Mouse (Mus musculus) neural tube, embryonic 12.5 days (tissue): Measurements from ENCODE around the gene Elovl7. TPM values are rescaled to one million over a fixed set of nuclear protein-coding genes. Genes with fewer than 3 reads are reported as not detected.

ENCODE experiments used
- ATAC-seq: fragments of 200-750 bp; cut with Nextera tagmentation; 2 replicates; pipeline ENCODE4 v1.8.0; 2017; ENCODE audit warnings: low read depth, mild to moderate bottlenecking, moderate TSS enrichment, moderate library complexity; ENCODE audit not compliant: low FRiP score
- H3K27ac ChIP-seq: fragments of 300-500 bp; sonication (generic); 2 replicates; pipeline ENCODE4 v1.5.1; 2016
- H3K27me3 ChIP-seq: fragments of 300-500 bp; sonication (generic); replicated peaks from 2 replicates; pipeline ENCODE4 v1.6.1; 2016; ENCODE audit warnings: mild to moderate bottlenecking
- H3K36me3 ChIP-seq: fragments of 300-500 bp; sonication (generic); 2 replicates; pipeline ENCODE4 v1.6.1; 2016; ENCODE audit warnings: mild to moderate bottlenecking
- H3K4me1 ChIP-seq: fragments of 300-500 bp; sonication (generic); 2 replicates; pipeline ENCODE4 v1.6.1; 2016
- H3K4me2 ChIP-seq: fragments of 300-500 bp; sonication (generic); replicated peaks from 2 replicates; pipeline ENCODE4 v1.6.1; 2016; ENCODE audit warnings: mild to moderate bottlenecking
- H3K4me3 ChIP-seq: fragments of 300-500 bp; sonication (generic); 2 replicates; pipeline ENCODE4 v1.5.1; 2016
- H3K9ac ChIP-seq: fragments of 300-500 bp; sonication (generic); 2 replicates; pipeline ENCODE4 v1.6.1; 2016; ENCODE audit warnings: mild to moderate bottlenecking
- H3K9me3 ChIP-seq: fragments of 300-500 bp; sonication (generic); 2 replicates; pipeline ENCODE4 v1.6.1; 2016; ENCODE audit warnings: mild to moderate bottlenecking
- WGBS: fragments of 180-500 bp; shearing (Covaris S2); methylation state at CpG from one replicate; pipeline ENCODE4 v1.1.7; 2016; 5-methylcytosine and 5-hydroxymethylcytosine counted together
- polyA plus RNA-seq: library from polyadenylated mRNA; unstranded; fragments of >200 nt; fragmentation: Nextera tagmentation; extraction: Ambion mirVana; gene quantifications from 2 replicates; pipeline ENCODE4 v1.2.1, GENCODE M21; 2016

Gene Elovl7
- polyA plus RNA-seq, 1 experiment from 2014 or later, result 1.5 TPM

- no peak overlapping the region for H3K9ac ChIP-seq
- no peaks in the 10 kb centered on the region for H3K4me1 ChIP-seq
- H3K9me3 ChIP-seq, result no peaks in the 10 kb centered on the region
- H3K4me3 ChIP-seq, result no peak overlapping the region
- H3K27ac ChIP-seq, result no peak overlapping the region
- no peaks in the 10 kb centered on the region for H3K27me3 ChIP-seq
- H3K4me2 ChIP-seq, result no peak overlapping the region
- 54% methylated on average over 3 of the region's 3 CpGs for WGBS
- no peaks in the 10 kb centered on the region for H3K36me3 ChIP-seq
- no peak for ATAC-seq
Observed at GRCm38 (mm10) chr13:108287953-108288352, 73.7 kb downstream of the Elovl7 start.

- Histone ChIP-seq H3K9me3 (no peaks in the 10 kb centered on the region), H3K4me1 (no peaks in the 10 kb centered on the region), H3K4me2 (no peak overlapping the region), H3K27me3 (no peaks in the 10 kb centered on the region), H3K4me3 (no peak overlapping the region), H3K36me3 (no peaks in the 10 kb centered on the region), H3K27ac (no peak overlapping the region), H3K9ac (no peak overlapping the region)
- no peak for ATAC-seq
- WGBS, result 84% methylated on average over 3 of the region's 3 CpGs
Observed at GRCm38 (mm10) chr13:108289436-108289835, 75.2 kb downstream of the Elovl7 start.

- no peaks in the 10 kb centered on the region for H3K9me3 ChIP-seq
- H3K36me3 ChIP-seq, result no peaks in the 10 kb centered on the region
- ATAC-seq, result no peak
Observed at GRCm38 (mm10) chr13:108290314-108290713, 76.1 kb downstream of the Elovl7 start.

GRCm38 (mm10) chr13:108297350-108298093 lies 83.3 kb downstream of the Elovl7 start:
- H3K9ac ChIP-seq, result 0 out of 2 replicates have a peak overlapping the region, but pooled peaks have one; percentile 13

More at GRCm38 (mm10) chr13:108290314-108290713, 76.1 kb downstream of the Elovl7 start:
- H3K4me2 ChIP-seq, result no peak overlapping the region
- H3K9ac ChIP-seq, result no peak overlapping the region
- no peak overlapping the region for H3K4me3 ChIP-seq
- H3K27ac ChIP-seq, result no peak overlapping the region
- WGBS, result 83% methylated on average over 4 of the region's 4 CpGs
- no peaks in the 10 kb centered on the region for H3K27me3 ChIP-seq
- H3K4me1 ChIP-seq, result no peaks in the 10 kb centered on the region

GRCm38 (mm10) chr13:108298241-108298640 lies 84.0 kb downstream of the Elovl7 start:
- Histone ChIP-seq H3K9ac (no peak overlapping the region), H3K27ac (no peak overlapping the region), H3K27me3 (no peaks in the 10 kb centered on the region), H3K9me3 (no peaks in the 10 kb centered on the region), H3K36me3 (no peaks in the 10 kb centered on the region), H3K4me2 (no peak overlapping the region), H3K4me3 (no peak overlapping the region), H3K4me1 (peaks cover 7% of the 10 kb centered on the region)
- no peak for ATAC-seq
- WGBS, result 77% methylated on average over 5 of the region's 5 CpGs

More at GRCm38 (mm10) chr13:108297350-108298093, 83.3 kb downstream of the Elovl7 start:
- Histone ChIP-seq H3K4me1 (peaks cover 7% of the 10 kb centered on the region), H3K9me3 (no peaks in the 10 kb centered on the region), H3K27me3 (no peaks in the 10 kb centered on the region), H3K36me3 (no peaks in the 10 kb centered on the region), H3K4me2 (peak overlapping the region; percentile 54), H3K4me3 (peak overlapping the region; percentile 21; the same call in 1 of the 2 replicates), H3K27ac (no peak overlapping the region)
- WGBS, result 14% methylated on average over 12 of the region's 12 CpGs
- ATAC-seq, result peak; percentile 83

GRCm38 (mm10) chr13:108300346-108300950 lies 86.2 kb downstream of the Elovl7 start:
- Histone ChIP-seq H3K36me3 (no peaks in the 10 kb centered on the region), H3K4me2 (no peak overlapping the region), H3K4me1 (peaks cover 7% of the 10 kb centered on the region), H3K27me3 (no peaks in the 10 kb centered on the region), H3K9me3 (no peaks in the 10 kb centered on the region), H3K27ac (no peak overlapping the region), H3K9ac (no peak overlapping the region), H3K4me3 (no peak overlapping the region)
- ATAC-seq, result no peak
- 22% methylated on average over 5 of the region's 5 CpGs for WGBS

GRCm38 (mm10) chr13:108301411-108301810 lies 87.2 kb downstream of the Elovl7 start:
- Histone ChIP-seq H3K4me3 (no peak overlapping the region), H3K27me3 (no peaks in the 10 kb centered on the region), H3K9ac (no peak overlapping the region), H3K36me3 (no peaks in the 10 kb centered on the region), H3K9me3 (no peaks in the 10 kb centered on the region), H3K4me1 (peaks cover 7% of the 10 kb centered on the region), H3K4me2 (no peak overlapping the region), H3K27ac (no peak overlapping the region)
- peak; percentile 46; the same call in 1 of the 2 replicates for ATAC-seq
- WGBS, result 35% methylated on average over 7 of the region's 7 CpGs

GRCm38 (mm10) chr13:108302957-108303675 lies 88.9 kb downstream of the Elovl7 start:
- Histone ChIP-seq H3K9me3 (no peaks in the 10 kb centered on the region), H3K27me3 (no peaks in the 10 kb centered on the region), H3K4me1 (no peaks in the 10 kb centered on the region), H3K27ac (no peak overlapping the region), H3K4me3 (no peak overlapping the region), H3K36me3 (no peaks in the 10 kb centered on the region), H3K9ac (no peak overlapping the region), H3K4me2 (no peak overlapping the region)
- 85% methylated on average over 7 of the region's 7 CpGs for WGBS
- no peak for ATAC-seq

GRCm38 (mm10) chr13:108303841-108304240 lies 89.6 kb downstream of the Elovl7 start:
- Histone ChIP-seq H3K9me3 (no peaks in the 10 kb centered on the region), H3K4me3 (no peak overlapping the region), H3K4me2 (no peak overlapping the region), H3K27me3 (no peaks in the 10 kb centered on the region), H3K4me1 (no peaks in the 10 kb centered on the region), H3K36me3 (no peaks in the 10 kb centered on the region), H3K9ac (no peak overlapping the region), H3K27ac (no peak overlapping the region)
- no peak for ATAC-seq
- WGBS, result 56% methylated on average over 1 of the region's 1 CpGs

- no peak overlapping the region for H3K4me2 ChIP-seq
- H3K36me3 ChIP-seq, result no peaks in the 10 kb centered on the region
- no peak overlapping the region for H3K27ac ChIP-seq
- no peak overlapping the region for H3K9ac ChIP-seq
- no peaks in the 10 kb centered on the region for H3K4me1 ChIP-seq
- no peaks in the 10 kb centered on the region for H3K27me3 ChIP-seq
- H3K9me3 ChIP-seq, result no peaks in the 10 kb centered on the region
- H3K4me3 ChIP-seq, result no peak overlapping the region
- ATAC-seq, result no peak
- WGBS, result 50% methylated on average over 2 of the region's 2 CpGs
Observed at GRCm38 (mm10) chr13:108304680-108305079, 90.5 kb downstream of the Elovl7 start.

- Histone ChIP-seq H3K9me3 (no peaks in the 10 kb centered on the region), H3K27ac (no peak within 1 kb of the TSS), H3K9ac (peak within 1 kb of the TSS; percentile 64), H3K27me3 (no peaks in the 10 kb centered on the region), H3K4me1 (peaks cover 11% of the 10 kb centered on the region), H3K4me2 (peak within 1 kb of the TSS; percentile 94), H3K4me3 (peak within 1 kb of the TSS; percentile 73), H3K36me3 (no peaks in the 10 kb centered on the region; the same call in 1 of the 2 replicates)
- under 1% methylated on average over 48 of the region's 48 CpGs for WGBS
- ATAC-seq, result peak; percentile 98
Observed at GRCm38 (mm10) chr13:108315702-108316486, 101.7 kb downstream of the Elovl7 start, which contains the start of gene Depdc1b. Depdc1b (plus strand) TSS chr13:108316332.
